Mouse (Mus musculus): Measurements from ENCODE around the gene Olfr517. TPM values are rescaled to one million over a fixed set of nuclear protein-coding genes. Genes with fewer than 3 reads are reported as not detected.

Olfr517 gene
- polyA plus RNA-seq (2015; fragmentation: Nextera tagmentation; extraction: Ambion mirVana): not detected in 2 replicates

GRCm38 (mm10) chr7:108872279-108872678 is at the start of gene Olfr517:
TSS of gene Olfr517 (minus strand) at chr7:108872379.
- Histone ChIP-seq H3K4me1 (ENCODE audit: insufficient read depth, low read length) (no peaks in the 10 kb centered on the region), H3K9ac (replicated peaks; ENCODE audit: low read length) (no peak within 1 kb of the TSS), H3K36me3 (ENCODE audit: insufficient read depth, low read length) (no peaks in the 10 kb centered on the region), H3K27ac (ENCODE audit: low read length) (no peak within 1 kb of the TSS), H3K9me3 (ENCODE audit: low read length) (no peaks in the 10 kb centered on the region), H3K4me2 (replicated peaks; ENCODE audit: low read depth, low read length) (no peak within 1 kb of the TSS), H3K4me3 (ENCODE audit: low read length) (no peak within 1 kb of the TSS), H3K27me3 (ENCODE audit: insufficient read depth, low read length) (no peaks in the 10 kb centered on the region)
- no peak for ATAC-seq (ENCODE audit: low FRiP score, low TSS enrichment)
- 69% methylated on average over 2 of the region's 2 CpGs for WGBS

- Histone ChIP-seq H3K9me3 (ENCODE audit: low read length) (no peaks in the 10 kb centered on the region), H3K4me3 (ENCODE audit: low read length) (no peak overlapping the region), H3K36me3 (ENCODE audit: insufficient read depth, low read length) (no peaks in the 10 kb centered on the region), H3K27ac (ENCODE audit: low read length) (no peak overlapping the region), H3K4me2 (replicated peaks; ENCODE audit: low read depth, low read length) (no peak overlapping the region), H3K9ac (replicated peaks; ENCODE audit: low read length) (no peak overlapping the region), H3K4me1 (ENCODE audit: insufficient read depth, low read length) (no peaks in the 10 kb centered on the region), H3K27me3 (ENCODE audit: insufficient read depth, low read length) (no peaks in the 10 kb centered on the region)
- WGBS: 73% methylated on average over 2 of the region's 2 CpGs
- no peak for ATAC-seq (ENCODE audit: low FRiP score, low TSS enrichment)
Observed at GRCm38 (mm10) chr7:108903969-108904368, 31.8 kb upstream of the Olfr517 start.

GRCm38 (mm10) chr7:108894320-108894719 is 22.1 kb upstream of the Olfr517 start, which contains the start of gene Olfr519:
TSS of gene Olfr519 (minus strand) at chr7:108894420.
- Histone ChIP-seq H3K27me3 (ENCODE audit: insufficient read depth, low read length) (no peaks in the 10 kb centered on the region), H3K36me3 (ENCODE audit: insufficient read depth, low read length) (no peaks in the 10 kb centered on the region), H3K27ac (ENCODE audit: low read length) (no peak within 1 kb of the TSS), H3K4me2 (replicated peaks; ENCODE audit: low read depth, low read length) (no peak within 1 kb of the TSS), H3K9ac (replicated peaks; ENCODE audit: low read length) (no peak within 1 kb of the TSS), H3K4me3 (ENCODE audit: low read length) (no peak within 1 kb of the TSS), H3K9me3 (ENCODE audit: low read length) (no peaks in the 10 kb centered on the region), H3K4me1 (ENCODE audit: insufficient read depth, low read length) (no peaks in the 10 kb centered on the region)
- WGBS: 89% methylated on average over 5 of the region's 5 CpGs
- no peak for ATAC-seq (ENCODE audit: low FRiP score, low TSS enrichment)

DNA sequence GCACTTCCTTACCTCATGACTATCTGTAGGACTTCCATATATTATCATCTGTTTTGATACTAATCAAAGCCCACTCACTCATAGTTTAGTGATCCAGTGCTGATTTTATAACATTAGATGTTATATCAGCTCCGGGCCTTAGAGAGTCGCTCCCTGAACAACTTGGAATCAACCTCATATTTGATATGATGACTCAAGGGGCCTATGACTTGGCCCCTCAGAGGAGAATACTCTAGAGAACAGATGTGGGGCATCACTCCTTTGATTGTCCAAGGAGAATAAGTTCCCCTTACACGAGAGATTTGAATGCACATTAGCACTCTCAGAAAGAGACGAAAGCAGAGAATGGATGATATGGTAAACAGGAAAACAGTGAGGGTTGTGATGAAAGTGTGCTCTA is 12.7 kb upstream of the Olfr517 start, which contains the start of gene Olfr518:
Gene Olfr518 (minus strand): TSS at position 101 of the 400 bp plus-strand sequence.
- H3K27ac ChIP-seq (ENCODE audit: low read length): no peak within 1 kb of the TSS
- H3K9ac ChIP-seq (replicated peaks; ENCODE audit: low read length): no peak within 1 kb of the TSS
- no peaks in the 10 kb centered on the region for H3K9me3 ChIP-seq (ENCODE audit: low read length)
- no peaks in the 10 kb centered on the region for H3K4me1 ChIP-seq (ENCODE audit: insufficient read depth, low read length)
- no peaks in the 10 kb centered on the region for H3K27me3 ChIP-seq (ENCODE audit: insufficient read depth, low read length)
- WGBS: 84% methylated on average over 4 of the region's 4 CpGs
- ATAC-seq (ENCODE audit: low FRiP score, low TSS enrichment): no peak
- no peaks in the 10 kb centered on the region for H3K36me3 ChIP-seq (ENCODE audit: insufficient read depth, low read length)
- no peak within 1 kb of the TSS for H3K4me2 ChIP-seq (replicated peaks; ENCODE audit: low read depth, low read length)
- no peak within 1 kb of the TSS for H3K4me3 ChIP-seq (ENCODE audit: low read length)

DNA sequence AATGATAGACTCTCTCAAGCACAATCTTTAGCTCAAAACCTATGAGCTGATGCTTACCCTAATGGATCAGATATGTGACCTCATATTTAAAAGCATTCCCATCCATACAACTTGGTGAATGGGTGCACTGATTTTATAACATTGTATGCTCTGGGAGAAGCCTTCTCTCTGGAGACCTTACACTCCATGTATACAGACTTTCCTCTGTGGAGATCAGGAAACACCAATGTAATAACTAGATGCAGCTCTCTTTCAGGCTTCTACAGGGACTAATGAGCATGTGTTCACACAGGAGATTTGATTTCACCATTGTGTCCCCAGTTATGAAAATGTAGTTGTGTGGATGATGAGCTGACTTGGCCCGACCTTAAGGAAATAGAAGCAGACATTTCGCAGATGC is 21.8 kb downstream of the Olfr517 start, which contains the start of gene Olfr516:
Gene Olfr516 (minus strand): TSS at position 101 of the 400 bp plus-strand sequence.
- ATAC-seq (ENCODE audit: low FRiP score, low TSS enrichment): no peak
- H3K9me3 ChIP-seq (ENCODE audit: low read length): no peaks in the 10 kb centered on the region
- H3K9ac ChIP-seq (replicated peaks; ENCODE audit: low read length): no peak within 1 kb of the TSS
- no peaks in the 10 kb centered on the region for H3K4me1 ChIP-seq (ENCODE audit: insufficient read depth, low read length)
- H3K27me3 ChIP-seq (ENCODE audit: insufficient read depth, low read length): no peaks in the 10 kb centered on the region
- 91% methylated on average over 2 of the region's 2 CpGs for WGBS
- H3K36me3 ChIP-seq (ENCODE audit: insufficient read depth, low read length): no peaks in the 10 kb centered on the region
- no peak within 1 kb of the TSS for H3K4me3 ChIP-seq (ENCODE audit: low read length)
- no peak within 1 kb of the TSS for H3K4me2 ChIP-seq (replicated peaks; ENCODE audit: low read depth, low read length)
- no peak within 1 kb of the TSS for H3K27ac ChIP-seq (ENCODE audit: low read length)

DNA sequence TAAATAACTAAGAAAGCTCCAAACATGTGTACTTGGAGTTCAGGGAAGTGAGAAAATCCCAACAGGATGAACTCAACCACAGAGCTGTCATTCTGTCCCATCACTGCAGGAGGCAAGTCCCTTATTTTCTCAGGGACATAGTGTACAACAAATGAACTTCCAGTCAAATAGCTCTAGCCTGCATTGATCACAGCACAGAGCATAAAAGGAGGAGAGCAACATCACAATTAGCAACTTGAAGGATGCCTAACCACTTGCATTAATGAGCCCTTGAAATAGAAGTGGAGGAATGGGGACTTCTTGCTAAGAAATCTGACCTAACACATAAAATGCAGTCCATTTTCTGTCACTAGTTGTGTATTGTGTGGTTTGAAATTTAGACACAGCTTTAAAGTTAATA is 46.3 kb downstream of the Olfr517 start, which contains the start of gene Olfr514:
Gene Olfr514 (minus strand): TSS at position 101 of the 400 bp plus-strand sequence.
- Histone ChIP-seq H3K27ac (ENCODE audit: low read length) (no peak within 1 kb of the TSS), H3K36me3 (ENCODE audit: insufficient read depth, low read length) (no peaks in the 10 kb centered on the region), H3K4me1 (ENCODE audit: insufficient read depth, low read length) (no peaks in the 10 kb centered on the region), H3K4me2 (replicated peaks; ENCODE audit: low read depth, low read length) (no peak within 1 kb of the TSS), H3K9ac (replicated peaks; ENCODE audit: low read length) (no peak within 1 kb of the TSS), H3K27me3 (ENCODE audit: insufficient read depth, low read length) (no peaks in the 10 kb centered on the region), H3K4me3 (ENCODE audit: low read length) (no peak within 1 kb of the TSS), H3K9me3 (ENCODE audit: low read length) (peaks cover 4% of the 10 kb centered on the region; the same call in 1 of the 2 replicates)
- no peak for ATAC-seq (ENCODE audit: low FRiP score, low TSS enrichment)

Other genes starting within 250 kb of the Olfr517 start
- not detected in 2 replicates for gene Olfr508, start 242.4 kb downstream of the Olfr517 start, polyA plus RNA-seq (2015; fragmentation: Nextera tagmentation; extraction: Ambion mirVana)
- gene Olfr509, start 220.5 kb downstream of the Olfr517 start, polyA plus RNA-seq (2015; fragmentation: Nextera tagmentation; extraction: Ambion mirVana): not detected in 2 replicates
- not detected in 2 replicates for gene Olfr510, start 206.0 kb downstream of the Olfr517 start, polyA plus RNA-seq (2015; fragmentation: Nextera tagmentation; extraction: Ambion mirVana)
- gene Olfr512, start 159.1 kb downstream of the Olfr517 start, polyA plus RNA-seq (2015; fragmentation: Nextera tagmentation; extraction: Ambion mirVana): not detected in 2 replicates
- gene Olfr513, start 121.4 kb downstream of the Olfr517 start, polyA plus RNA-seq (2015; fragmentation: Nextera tagmentation; extraction: Ambion mirVana): not detected in 2 replicates
- gene Olfr514, start 46.4 kb downstream of the Olfr517 start, polyA plus RNA-seq (2015; fragmentation: Nextera tagmentation; extraction: Ambion mirVana): not detected in 2 replicates
- not detected in 2 replicates for gene Olfr516, start 21.9 kb downstream of the Olfr517 start, polyA plus RNA-seq (2015; fragmentation: Nextera tagmentation; extraction: Ambion mirVana)
- gene Olfr518, start 12.6 kb upstream of the Olfr517 start, polyA plus RNA-seq (2015; fragmentation: Nextera tagmentation; extraction: Ambion mirVana): not detected in 2 replicates
- not detected in 2 replicates for gene Olfr519, start 22.0 kb upstream of the Olfr517 start, polyA plus RNA-seq (2015; fragmentation: Nextera tagmentation; extraction: Ambion mirVana)
- 0.04 and 0.07 TPM in 2 replicates for gene Nlrp10, start 57.8 kb upstream of the Olfr517 start, polyA plus RNA-seq (2015; fragmentation: Nextera tagmentation; extraction: Ambion mirVana)
- 80.0 and 88.3 TPM in 2 replicates for gene Eif3f, start 62.0 kb upstream of the Olfr517 start, polyA plus RNA-seq (2015; fragmentation: Nextera tagmentation; extraction: Ambion mirVana)
- gene Tub, start 78.0 kb upstream of the Olfr517 start, polyA plus RNA-seq (2015; fragmentation: Nextera tagmentation; extraction: Ambion mirVana): 1.00 and 1.7 TPM in 2 replicates
- 0.79 and 2.2 TPM in 2 replicates for gene Ric3, start 211.0 kb upstream of the Olfr517 start, polyA plus RNA-seq (2015; fragmentation: Nextera tagmentation; extraction: Ambion mirVana)

Measured in kidney, embryonic 16.5 days (tissue).